Mouse (Mus musculus) gastrocnemius, postnatal 25 days (tissue): ENCODE data around the gene Fibp. TPM values are rescaled to one million over a fixed set of nuclear protein-coding genes. Genes with fewer than 3 reads are reported as not detected.
A peak's percentile ranks its signal among the peaks of the same experiment; 100 is the strongest.

Experiments used
- DNase-seq: peaks from one replicate; pipeline ENCODE4 v3.0.0; 2022
- total RNA-seq, 2 experiments: library from RNA; stranded (reverse); gene quantifications; 1 replicate in 1 of 2; 2 replicates in 1 of 2; pipeline ENCODE4 v1.2.3; 2021

Fibp gene
- total RNA-seq, 2 experiments from 2014 or later = 36.9 to 38.4 TPM

DNA sequence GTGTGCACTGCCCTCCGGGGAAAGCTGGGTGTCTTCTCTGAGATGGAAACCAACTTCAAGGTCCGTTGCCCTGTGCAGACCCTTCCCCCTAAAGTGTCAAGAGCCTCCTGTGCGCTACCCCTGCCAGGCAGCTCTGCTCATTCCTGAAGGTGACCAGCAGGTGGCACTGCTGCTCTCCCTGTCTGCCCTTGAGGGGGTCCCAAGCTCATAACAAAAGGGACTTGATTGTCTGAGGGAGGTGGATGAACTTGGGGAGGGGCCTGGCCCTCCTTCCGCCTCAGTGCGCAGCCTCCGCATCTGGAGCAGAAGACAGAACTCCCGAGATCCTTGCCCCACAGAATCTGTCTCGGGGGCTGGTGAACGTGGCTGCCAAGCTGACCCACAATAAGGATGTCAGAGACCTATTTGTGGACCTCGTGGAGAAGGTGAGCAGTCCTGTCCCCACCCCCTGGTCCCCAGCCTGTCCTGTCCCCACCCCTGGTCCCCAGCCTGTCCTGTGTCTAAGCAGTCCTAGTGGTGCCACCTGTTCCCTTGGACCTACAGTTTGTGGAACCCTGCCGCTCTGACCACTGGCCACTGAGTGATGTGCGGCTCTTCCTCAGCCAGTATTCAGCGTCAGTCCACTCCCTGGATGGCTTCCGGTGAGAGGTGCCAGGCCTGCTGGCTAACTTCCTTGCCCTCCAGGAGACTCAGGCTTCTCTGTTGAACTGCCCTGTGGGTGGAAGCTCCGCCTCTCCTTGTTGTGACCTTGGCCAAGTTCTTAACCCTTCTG is 3.6 kb downstream of the Fibp start:
- no peak for DNase-seq

DNA sequence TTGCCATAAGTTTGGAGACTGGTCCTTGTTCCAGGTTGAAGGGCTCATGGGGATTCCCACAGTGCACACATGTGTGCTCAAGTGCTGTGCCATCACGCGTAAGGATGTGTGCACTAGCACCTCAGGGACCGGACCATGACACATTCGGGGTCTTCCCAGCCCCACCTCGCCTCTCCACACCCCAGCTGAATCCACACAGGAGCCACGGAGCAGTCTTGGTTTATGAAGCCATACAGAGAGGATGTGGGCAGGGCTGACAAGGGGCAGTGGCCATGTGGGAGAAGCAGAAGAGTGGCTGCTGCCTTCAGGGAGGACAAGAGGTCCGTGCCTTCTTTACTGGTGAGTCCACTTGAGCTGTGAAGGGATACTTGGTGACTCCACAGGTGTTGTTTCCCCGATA is 4.6 kb downstream of the Fibp start:
- DNase-seq = no peak

DNA sequence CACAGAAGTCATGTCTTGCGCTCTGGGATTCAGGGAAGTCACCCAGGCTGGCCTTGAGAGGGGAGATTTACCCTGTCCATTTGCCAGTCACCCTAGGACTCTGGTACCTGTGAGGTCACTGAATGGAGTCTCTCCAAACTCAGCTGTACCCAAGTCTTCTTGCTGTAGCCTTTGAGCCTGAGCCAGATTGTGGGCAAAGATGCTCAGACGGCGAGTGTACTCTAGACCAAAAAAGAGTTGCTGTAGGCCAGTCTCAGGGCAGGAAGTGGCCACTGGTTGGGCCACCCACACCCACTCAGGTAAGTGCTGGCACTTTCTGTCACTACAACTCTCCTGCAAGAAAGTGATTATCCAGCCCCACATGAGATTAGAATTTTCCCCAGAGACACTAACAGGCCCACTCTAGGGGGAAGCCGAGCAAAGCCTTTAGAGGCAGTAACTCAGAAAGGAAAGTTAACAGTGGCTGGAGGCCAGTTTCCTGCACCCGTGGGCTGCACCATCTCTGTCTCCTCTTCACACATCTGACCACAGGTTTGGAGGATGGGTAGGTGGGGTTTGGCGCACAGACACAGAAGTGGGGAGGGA is 6.6 kb downstream of the Fibp start:
- DNase-seq = no peak

DNA sequence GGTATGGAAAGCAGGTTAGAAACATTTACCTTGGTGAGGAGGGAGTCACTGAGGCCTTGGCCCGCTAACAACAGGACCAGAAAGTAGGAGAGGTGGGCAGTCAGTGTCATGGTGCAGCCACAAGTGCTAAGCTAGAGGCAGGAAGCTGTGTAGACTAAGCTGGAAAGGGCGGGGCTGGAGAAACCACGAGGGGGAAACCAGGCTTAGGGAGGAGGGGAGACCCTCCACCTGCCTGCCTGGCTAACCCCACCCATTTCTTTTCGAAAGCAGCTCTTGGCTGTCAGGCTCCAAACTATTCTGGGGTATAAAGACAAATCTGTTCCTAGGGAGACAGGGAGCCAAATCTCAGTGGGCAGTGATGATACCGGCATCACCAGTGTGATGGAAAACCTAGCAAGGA is 8.0 kb downstream of the Fibp start, which contains the start of gene Ctsw:
Ctsw (minus strand) TSS at position 134 of the 400 bp plus-strand sequence.
- no peak for DNase-seq

DNA sequence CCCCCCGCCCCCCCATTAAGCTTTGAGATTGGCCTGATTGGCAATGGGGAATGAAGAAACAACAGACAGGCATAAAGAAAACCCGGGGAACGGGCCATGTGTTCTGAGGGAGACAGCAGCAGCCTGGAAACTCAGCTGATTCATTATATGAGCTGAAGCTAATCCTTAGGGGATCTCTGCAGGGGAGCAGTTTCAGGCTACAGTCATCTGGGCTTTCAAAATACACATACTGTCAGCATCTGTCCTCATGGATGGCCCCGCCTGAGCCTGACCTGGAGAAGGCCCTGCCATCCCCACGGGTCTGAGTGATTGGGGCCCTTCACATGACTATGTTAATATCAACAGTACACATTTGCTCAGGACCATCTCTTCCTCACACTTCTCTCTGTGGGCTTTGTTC is 11.4 kb downstream of the Fibp start:
- DNase-seq = no peak

DNA sequence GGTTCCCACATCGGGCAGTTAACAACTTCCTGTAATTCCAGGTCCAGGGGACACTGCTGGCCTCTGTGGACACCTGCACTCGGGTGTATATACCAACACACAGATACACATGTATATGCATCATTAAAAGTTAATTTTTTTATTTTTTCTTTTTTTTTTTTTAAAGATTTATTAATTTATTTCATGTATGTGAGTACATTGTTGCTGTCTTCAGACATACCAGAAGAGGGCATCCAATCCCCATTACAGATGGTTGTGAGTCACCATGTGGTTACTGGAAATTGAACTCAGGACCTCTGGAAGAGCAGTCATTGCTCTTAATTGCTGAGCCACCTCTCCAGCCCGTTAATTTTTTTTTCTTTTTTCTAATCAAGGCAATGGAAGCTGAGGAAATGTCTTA is 12.4 kb downstream of the Fibp start:
- no peak for DNase-seq

DNA sequence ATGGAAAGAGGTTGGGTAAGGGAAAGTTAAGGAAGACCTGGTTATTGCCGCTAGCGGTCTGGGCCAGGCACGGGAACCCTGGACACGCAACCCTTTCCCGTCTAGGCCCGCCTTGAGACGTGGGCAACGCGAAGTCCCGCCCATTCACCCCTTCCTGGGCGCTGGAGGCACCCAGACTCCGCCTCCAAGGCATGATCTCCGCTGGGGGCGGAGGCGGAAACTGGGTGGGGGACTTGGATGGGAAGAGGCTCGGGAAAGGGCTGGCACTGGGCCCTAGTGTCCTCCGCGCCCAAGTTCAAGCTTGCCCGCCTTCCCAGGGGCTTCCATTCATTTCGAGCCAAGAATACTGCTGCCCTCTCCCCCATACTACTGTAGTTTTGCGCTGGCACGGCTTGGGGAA is 13.3 kb downstream of the Fibp start, which contains the start of gene Efemp2:
Efemp2 (plus strand) TSS at position 235 of the 400 bp plus-strand sequence.
- peak; percentile 85 for DNase-seq

DNA sequence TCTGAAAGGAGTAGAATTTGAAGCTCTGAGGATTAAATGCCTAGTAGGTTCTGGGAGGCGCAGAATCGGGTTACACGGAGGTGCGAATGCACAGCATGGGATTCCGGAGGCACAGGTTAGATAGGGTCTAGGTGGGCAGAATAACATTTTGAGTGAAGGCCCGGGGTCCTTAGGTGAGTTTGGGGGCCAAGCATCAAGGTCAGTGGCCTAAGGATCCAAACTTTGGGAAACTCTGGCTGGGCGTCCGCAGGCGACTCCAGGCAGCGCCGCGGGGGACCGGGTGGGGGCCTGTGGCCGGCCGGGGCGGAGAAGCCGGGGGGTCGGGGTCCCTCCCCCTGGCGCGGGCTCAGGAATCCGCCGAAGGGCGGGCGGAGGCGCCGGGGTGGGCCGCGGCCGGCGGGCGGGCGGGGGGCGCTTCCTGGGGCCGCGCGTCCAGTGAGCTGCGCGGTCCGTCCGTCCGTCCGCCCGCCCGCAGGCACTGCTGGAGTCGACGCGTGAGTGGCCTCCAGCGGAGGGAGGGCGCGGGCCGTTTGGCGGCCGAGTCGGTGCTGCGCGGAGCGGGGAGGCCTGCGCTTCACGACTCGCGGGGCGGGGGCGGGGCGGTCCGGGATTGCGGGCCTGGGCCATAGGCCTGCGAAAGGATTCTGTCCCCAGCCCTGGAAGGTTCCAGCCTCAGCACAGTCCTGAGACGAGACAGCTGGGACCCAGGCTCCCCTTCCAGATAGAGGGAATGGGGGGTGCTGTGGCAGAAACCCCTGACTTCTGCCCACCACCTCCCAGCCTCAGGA is 14.1 kb downstream of the Fibp start:
- peak; percentile 59 for DNase-seq

DNA sequence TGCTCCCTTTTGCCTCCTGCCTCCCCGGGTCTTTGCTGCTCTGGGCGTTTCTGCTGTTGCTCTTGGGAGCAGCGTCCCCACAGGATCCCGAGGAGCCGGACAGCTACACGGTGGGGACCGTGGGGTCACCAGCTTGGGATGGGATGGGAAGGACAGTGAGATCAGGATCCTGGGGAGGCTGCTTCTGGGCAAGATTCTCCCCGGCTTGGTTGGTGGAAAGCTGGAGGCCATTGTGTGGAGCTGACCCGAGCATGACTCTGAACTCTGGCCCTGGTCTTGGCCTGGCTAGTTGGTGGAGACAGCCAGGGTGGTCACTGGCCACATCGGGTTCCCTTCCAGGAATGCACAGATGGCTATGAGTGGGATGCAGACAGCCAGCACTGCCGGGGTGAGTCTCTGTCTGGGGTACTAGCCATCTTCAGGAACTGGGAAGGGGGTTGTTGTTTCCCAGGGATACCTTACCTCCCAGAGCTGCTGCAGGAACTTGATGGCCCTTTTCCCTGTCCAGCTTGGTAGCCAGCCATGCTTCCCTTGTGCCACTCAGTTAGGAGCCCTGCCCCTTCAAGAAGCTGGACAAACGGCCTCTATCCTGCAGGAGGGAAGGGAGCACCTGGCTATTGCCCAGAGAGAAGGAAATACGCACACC is 14.8 kb downstream of the Fibp start:
- DNase-seq = no peak

DNA sequence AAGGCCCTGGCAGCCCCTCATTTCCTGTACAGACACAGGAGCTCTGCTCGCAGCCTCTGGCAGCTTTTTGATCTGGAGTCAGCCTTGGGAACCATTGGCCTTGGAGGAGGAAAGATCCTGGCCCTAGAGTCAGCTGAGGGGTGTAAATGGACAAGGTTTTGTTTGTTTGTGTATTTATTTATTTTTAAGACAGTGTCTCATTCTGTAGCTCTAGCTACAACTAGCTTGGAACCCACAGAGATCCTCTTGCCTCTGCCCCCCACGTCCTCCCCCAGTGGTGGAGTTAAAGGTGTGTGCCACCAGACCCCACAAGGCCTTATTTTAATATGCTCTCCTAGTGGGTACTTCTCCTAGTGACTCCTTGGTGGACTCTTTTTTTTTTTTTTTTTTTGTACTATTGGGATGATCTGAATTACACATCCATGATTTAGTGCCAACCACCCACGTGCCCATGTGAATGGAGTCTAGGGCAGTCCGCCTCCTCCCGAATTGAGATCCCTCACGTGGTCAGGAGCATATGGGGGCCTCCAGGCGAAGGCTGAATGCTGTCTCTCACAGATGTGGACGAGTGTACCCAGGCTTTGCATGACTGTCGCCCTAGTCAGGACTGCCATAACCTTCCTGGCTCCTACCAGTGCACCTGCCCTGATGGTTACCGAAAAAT is 16.7 kb downstream of the Fibp start:
- DNase-seq = no peak

DNA sequence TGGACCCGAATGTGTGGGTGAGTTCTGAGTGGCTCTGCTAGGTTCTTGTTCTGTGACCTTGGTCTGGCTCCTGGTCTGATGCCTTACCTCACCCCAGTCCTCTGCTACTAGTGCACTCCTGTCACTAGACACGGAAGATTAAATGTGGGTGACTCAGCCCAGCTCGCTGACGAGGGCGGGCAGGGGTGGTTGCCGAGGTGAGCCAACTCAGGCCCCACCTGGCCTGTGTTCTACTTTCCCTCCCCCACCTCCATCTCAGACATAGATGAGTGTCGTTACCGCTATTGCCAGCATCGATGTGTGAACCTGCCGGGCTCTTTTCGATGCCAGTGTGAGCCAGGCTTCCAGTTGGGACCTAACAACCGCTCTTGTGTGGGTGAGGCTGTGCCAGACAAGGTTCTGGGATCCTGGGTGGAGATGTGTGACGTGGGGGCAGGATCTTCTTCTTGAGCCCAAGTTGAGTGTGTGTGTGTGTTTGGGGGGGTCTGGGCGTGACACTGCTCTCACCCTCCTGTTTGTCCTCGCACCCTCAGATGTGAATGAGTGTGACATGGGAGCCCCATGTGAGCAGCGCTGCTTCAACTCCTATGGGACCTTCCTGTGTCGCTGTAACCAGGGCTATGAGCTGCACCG is 17.4 kb downstream of the Fibp start:
- no peak for DNase-seq

DNA sequence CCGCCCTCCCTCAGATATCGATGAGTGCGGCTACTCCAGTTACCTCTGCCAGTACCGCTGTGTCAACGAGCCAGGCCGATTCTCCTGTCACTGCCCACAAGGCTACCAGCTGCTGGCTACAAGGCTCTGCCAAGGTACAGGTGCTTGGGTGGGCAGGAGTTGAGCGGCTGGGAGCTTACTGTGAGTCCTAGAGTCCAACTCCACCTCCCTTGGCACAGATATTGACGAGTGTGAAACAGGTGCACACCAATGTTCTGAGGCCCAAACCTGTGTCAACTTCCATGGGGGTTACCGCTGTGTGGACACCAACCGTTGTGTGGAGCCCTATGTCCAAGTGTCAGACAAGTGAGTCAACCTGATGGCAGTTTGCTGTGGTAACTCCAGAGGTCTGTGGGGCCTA is 19.6 kb downstream of the Fibp start:
- no peak for DNase-seq

DNA sequence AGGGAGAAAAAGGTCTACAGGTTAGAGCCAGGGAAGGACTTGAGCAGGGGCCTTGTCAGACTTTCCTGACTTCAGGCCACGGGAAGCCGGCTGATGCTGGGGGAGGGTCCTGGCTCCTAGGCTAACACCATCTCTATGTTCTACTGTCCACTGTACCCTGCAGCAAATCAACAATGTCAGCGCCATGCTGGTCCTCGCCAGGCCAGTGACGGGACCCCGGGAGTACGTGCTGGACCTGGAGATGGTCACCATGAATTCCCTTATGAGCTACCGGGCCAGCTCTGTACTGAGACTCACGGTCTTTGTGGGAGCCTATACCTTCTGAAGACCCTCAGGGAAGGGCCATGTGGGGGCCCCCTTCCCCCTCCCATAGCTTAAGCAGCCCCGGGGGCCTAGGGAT is 21.0 kb downstream of the Fibp start:
- no peak for DNase-seq

DNA sequence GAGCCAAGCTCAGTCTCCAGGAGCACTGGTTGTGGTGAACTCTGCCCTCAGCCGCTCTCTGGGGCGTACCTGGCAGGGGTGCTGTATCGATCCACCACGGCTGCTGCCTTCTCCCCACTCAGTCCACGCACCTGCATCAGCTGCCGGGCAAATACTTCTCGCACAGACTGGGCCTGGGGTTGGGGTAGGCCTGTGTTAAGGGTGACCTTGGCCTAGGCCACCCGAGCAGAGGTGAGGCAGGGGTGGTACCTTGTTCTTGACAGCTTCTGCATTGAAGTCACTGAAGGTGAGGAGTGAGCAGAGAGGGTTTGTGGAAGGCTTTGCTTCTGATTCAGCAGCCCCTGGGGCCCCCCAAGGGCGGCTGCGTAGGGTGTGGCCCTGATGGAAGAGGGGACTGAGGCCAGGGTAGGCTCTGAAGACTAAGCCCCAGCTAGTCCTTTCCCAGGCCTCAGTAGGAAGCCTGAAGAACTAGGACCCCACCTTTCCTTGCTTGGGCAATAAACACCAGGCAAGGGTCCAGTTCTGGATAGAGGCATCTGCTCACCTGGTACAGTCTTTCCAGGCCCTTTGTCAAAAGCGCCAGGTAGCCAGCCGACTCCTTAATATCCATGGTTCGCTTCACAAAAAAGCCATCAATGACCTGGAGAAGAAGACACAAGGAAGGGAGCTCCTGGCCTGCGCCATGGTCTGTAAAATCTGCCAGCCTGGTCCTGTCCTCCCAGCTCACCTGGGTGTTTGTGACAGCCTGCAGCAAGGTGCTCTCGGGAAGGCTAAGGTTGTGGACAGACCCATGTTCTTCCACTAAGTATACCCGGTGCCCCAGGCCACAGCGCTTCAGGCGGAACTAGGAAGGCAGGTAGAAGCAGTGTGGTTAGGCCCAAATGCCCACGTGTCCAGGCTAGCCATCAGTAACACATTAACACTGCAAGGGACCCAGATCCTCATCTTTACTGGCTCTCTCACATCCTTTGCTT is 23.3 kb downstream of the Fibp start:
- DNase-seq = no peak

DNA sequence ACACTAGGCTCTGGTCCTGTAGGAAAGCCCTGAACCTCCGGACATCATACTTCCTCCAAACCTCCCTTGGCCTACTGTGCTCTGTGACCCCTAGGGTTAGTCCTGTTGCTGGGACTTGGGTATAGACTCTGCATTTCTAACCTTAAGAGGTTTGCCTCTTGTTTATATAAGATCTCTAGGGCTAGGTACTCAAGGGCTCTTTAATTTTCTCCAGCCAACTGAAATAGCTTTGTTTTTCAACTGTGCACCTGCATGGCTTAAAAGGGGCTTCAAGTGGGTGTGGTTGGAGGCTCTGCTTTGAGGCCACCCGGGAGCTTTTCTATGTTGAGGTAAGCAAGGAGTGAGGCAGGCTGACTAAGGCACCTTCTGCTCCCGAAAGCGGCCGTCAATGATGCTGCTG is 24.1 kb downstream of the Fibp start:
- no peak for DNase-seq

DNA sequence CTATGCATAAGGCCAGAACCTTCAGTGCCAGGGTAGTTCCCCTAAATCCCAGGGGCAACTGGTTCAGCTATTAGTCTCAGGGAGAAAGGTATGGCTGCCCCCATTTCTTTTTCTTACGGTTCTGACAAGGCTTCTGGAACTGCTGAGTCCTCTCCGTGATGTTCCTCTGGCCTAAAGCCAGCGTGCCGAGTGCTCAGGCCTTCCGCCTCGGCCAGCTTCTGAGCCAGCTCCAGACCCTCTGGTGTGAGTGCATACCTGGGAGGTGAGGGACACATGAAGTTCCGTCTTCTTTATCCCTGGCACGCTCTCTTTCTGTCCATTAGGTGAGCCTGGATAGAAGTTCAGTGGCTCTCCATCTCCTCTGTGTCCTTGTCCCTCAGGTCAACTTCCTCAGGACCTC is 25.0 kb downstream of the Fibp start:
- DNase-seq = no peak

DNA sequence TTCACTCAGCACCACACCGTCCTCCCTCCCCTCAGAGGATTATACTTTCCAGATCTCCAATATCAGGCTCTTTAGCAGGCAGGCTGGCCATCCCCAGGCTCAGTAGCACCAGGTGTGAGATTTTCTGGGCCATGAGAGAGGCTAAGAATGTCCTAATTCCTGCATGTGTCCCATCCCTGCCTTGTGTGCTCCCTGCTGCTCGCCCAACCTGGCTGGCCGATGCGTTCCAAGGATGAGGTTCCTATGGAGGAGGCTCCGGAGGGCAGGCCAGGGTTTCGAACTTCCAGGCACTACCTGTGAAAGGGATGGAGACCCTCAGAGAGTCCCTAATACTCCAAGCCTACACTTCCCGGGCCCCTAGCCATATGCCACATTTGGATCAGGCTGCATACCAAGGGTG is 25.4 kb downstream of the Fibp start:
- DNase-seq = no peak

DNA sequence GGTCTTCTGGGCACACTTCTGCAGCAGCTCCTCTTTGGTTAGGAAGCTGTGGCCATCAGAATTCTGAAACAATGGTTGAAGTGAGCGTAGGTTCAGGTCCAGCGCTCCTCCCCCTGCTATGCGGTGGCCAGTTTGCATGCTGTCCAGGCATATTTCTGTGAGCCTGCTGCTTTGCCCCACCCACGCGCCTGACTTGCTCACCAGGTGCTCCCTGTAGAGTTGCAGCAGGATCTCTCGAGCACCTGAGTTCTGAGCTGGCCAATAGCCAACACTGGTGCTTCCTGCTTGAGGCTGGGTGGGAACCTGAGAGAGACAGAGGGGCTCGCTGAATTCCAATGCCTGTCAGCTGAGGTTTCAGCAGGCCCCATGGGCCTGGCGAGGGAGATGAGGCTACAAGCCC is 25.9 kb downstream of the Fibp start:
- peak; percentile 24 for DNase-seq

DNA sequence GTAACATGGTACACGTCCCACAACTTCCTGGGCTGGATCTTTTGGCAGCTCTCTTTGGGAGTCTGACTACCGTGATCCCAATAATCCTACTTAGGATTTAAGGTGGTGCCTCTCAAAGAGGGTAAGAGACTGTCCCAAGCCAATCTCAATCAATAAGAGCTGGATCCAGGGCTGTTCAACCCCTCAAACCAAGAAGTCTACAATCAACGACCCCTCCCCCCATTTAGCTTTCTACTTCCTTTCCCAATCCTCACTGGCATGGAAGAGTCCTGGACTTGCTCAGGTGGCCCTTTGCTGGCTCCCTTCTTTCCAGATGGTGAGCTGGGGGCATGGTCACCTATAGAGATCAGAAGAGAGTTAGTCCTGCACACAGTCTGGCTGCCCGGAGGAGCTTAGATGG is 26.4 kb downstream of the Fibp start:
- no peak for DNase-seq
